Mouse (Mus musculus): Measurements from ENCODE around the gene Hhipl1. TPM values are rescaled to one million over a fixed set of nuclear protein-coding genes. Genes with fewer than 3 reads are reported as not detected.

Hhipl1 gene
- total RNA-seq (2021) = 1 to 10 TPM; 7.8 to 8.1 TPM

GRCm38 (mm10) chr12:108305812-108306794 is at the start of gene Hhipl1:
Gene Hhipl1 (plus strand): TSS chr12:108306270.
- intact Hi-C loops (cut with DNase I) = no loop called here
- DNase-seq (ENCODE audit: low spot score in 2 of 2) = peak in 1 of 2 experiments; percentile 44

DNA sequence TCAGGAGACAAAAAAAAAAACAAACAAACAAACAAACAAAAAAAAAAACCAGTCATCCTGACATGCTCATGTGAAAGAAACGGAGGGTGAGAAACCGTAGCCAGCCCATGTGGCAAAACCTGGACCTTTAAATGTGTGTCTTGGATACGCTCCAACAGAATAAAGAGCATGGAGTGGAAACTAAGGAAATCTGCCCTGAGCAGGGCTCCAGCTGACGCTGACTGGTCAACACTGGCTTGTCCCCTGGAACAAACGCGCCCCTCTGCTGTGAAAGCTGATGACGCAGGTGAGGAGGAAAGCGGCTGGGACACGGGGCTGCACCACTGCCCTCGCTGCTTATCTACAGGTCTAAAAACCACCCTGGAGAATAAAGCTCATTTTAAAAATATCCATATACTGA is 49.3 kb upstream of the Hhipl1 start:
- intact Hi-C loops (cut with DNase I) = no loop called here
- DNase-seq (ENCODE audit: low spot score in 2 of 2) = no peak

DNA sequence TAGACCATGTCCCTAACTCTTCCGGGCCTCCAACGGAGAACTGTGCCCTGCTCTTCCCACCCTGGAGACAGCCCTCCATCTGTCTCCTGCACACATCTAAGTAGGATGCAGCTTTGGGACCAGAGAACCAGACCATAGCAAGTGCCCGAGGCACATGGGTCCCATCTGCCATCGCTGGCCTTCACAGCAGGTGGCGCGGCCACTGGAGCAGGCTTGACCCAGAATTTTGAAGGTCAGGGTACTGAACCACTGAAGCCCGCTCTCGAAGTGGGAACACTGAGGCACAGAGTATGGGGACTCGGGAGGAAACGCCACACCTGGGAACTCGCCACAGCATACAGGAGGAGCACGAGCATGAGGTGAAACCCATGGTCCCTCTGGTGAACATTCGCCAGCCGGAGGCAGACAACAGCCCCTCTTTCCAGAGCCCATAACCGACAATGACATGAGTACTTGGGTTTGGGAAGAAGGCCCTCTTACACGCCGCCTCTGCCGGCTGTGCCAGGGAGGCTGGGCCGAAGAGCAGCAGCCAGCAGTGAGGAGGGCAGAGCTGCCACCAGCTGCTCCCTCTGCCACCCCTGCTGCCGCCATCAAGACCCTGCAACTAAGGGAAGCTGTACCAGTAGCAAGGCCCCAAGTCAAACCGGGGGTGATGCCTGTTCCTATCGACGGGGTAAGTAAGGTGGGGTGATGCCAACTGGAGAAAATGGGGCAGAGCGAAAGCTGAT is 46.6 kb upstream of the Hhipl1 start:
- intact Hi-C loops (cut with DNase I) = no loop called here
- no peak for DNase-seq (ENCODE audit: low spot score in 2 of 2)

- DNase-seq (ENCODE audit: low spot score in 2 of 2) = no peak
- intact Hi-C loops (cut with DNase I) = no loop called here
Measured at GRCm38 (mm10) chr12:108260950-108261349, 45.1 kb upstream of the Hhipl1 start.

DNA sequence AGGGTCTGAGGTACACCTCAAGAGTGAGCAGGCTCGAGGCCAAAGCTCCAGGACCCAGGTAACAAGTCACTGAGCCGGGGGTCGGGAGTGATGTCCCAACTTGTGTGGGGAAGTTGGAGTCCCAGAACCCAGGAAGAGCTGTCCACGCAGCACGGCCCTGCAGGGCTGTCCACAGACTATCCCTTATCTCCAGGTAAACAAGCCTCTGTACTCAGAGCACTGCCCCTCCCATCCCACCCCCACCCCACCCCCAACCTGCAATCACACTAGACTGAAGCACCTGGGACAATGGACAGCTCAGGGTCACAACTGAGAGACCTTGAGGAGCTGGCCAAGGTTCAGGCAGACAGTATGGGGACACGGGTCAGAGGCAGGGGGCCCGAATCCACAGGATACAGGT is 41.2 kb upstream of the Hhipl1 start:
- DNase-seq (ENCODE audit: low spot score in 2 of 2) = no peak
- intact Hi-C loops (cut with DNase I) = no loop called here

GRCm38 (mm10) chr12:108265831-108266619 is 40.0 kb upstream of the Hhipl1 start:
- intact Hi-C loops (cut with DNase I) = no loop called here
- DNase-seq (ENCODE audit: low spot score in 2 of 2) = no peak

DNA sequence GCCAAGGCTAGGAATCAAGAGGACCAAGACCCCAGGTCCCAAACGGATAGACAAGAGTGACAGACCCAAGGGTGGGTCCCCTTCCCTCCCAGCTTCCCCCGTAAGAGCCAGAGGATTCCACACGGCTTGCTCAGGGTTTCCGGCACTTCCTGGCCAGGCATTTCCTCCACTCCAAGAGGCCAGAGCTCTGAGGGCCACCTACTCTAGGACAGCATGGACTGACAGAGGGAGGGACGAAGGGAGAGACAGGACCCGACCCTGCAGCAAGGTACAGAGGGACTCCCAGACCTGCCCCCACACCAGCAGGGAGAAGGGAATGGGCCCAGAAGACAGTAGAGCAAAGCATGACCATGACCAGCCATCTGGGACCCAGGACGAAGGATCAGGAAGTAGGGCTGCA is 38.4 kb upstream of the Hhipl1 start:
- intact Hi-C loops (cut with DNase I) = no loop called here

DNA sequence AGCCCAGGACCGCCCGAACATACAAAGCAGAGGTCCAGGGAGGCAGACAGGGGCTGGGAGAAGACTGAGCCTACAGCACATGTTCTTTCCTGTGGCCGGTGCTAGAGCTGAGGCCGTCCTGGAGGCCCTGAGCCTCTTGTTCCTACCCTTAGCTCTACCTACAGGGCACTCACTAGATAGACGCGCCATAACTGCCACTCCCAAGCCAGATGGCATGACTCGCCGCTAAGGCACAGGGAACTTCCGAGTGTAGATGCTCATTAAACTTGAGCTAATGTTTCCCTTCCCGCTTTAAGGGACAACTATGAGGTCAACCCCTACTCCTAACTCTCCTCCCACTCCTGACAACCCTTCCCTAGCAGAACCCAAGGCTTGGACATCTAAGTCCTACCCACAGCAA is 37.1 kb upstream of the Hhipl1 start:
- no peak for DNase-seq (ENCODE audit: low spot score in 2 of 2)
- intact Hi-C loops (cut with DNase I) = no loop called here

More for the DNA sequence above, 38.4 kb upstream of the Hhipl1 start:
- DNase-seq (ENCODE audit: low spot score in 2 of 2) = no peak

DNA sequence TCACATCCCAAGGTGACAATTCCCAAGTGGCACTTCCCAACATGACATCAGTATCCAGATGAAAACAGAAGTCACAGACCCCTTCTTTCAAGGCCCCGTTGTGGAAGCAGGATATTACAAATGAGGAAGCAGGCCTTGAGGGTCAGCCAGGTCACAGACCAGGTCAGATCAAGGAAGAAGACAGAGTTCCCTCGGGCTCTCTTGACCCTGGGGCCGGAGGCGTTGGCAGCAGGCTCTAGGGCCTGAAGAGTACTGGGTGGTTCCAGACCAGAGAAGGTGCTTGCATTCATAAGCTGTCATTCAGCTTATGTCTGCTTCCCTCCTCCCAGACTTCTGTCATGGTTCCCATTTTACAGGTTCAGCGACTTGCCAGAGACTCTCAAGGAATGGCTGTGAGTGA is 36.4 kb upstream of the Hhipl1 start:
- intact Hi-C loops (cut with DNase I) = loop anchor here (5.0 kb wide), 1 partner anchor 32 kb away; no protein-coding TSS in a partner anchor
- no peak for DNase-seq (ENCODE audit: low spot score in 2 of 2)

- intact Hi-C loops (cut with DNase I) = loop anchor here (5.0 kb wide), 1 partner anchor 33 kb away; no protein-coding TSS in a partner anchor
- no peak for DNase-seq (ENCODE audit: low spot score in 2 of 2)
Measured at GRCm38 (mm10) chr12:108270240-108270919, 35.7 kb upstream of the Hhipl1 start.

GRCm38 (mm10) chr12:108271351-108272142 is 34.5 kb upstream of the Hhipl1 start:
- intact Hi-C loops (cut with DNase I) = loop anchor here (5.0 kb wide), 1 partner anchor 34 kb away; no protein-coding TSS in a partner anchor
- no peak for DNase-seq (ENCODE audit: low spot score in 2 of 2)

- intact Hi-C loops (cut with DNase I) = loop anchor here (5.0 kb wide), 1 partner anchor 35 kb away; no protein-coding TSS in a partner anchor
Measured at GRCm38 (mm10) chr12:108272143-108272635, 33.9 kb upstream of the Hhipl1 start.

GRCm38 (mm10) chr12:108273466-108274312 is 32.4 kb upstream of the Hhipl1 start:
- intact Hi-C loops (cut with DNase I) = loop anchor here (2.0 to 5.0 kb wide), 2 partner anchors 36 to 61 kb away; no protein-coding TSS in a partner anchor
- no peak for DNase-seq (ENCODE audit: low spot score in 2 of 2)

More at GRCm38 (mm10) chr12:108272143-108272635, 33.9 kb upstream of the Hhipl1 start:
- DNase-seq (ENCODE audit: low spot score in 2 of 2) = no peak

- intact Hi-C loops (cut with DNase I) = loop anchor here (2.0 to 5.0 kb wide), 2 partner anchors 37 to 61 kb away; no protein-coding TSS in a partner anchor
- DNase-seq (ENCODE audit: low spot score in 2 of 2) = no peak
Measured at GRCm38 (mm10) chr12:108274313-108274595, 31.8 kb upstream of the Hhipl1 start.

DNA sequence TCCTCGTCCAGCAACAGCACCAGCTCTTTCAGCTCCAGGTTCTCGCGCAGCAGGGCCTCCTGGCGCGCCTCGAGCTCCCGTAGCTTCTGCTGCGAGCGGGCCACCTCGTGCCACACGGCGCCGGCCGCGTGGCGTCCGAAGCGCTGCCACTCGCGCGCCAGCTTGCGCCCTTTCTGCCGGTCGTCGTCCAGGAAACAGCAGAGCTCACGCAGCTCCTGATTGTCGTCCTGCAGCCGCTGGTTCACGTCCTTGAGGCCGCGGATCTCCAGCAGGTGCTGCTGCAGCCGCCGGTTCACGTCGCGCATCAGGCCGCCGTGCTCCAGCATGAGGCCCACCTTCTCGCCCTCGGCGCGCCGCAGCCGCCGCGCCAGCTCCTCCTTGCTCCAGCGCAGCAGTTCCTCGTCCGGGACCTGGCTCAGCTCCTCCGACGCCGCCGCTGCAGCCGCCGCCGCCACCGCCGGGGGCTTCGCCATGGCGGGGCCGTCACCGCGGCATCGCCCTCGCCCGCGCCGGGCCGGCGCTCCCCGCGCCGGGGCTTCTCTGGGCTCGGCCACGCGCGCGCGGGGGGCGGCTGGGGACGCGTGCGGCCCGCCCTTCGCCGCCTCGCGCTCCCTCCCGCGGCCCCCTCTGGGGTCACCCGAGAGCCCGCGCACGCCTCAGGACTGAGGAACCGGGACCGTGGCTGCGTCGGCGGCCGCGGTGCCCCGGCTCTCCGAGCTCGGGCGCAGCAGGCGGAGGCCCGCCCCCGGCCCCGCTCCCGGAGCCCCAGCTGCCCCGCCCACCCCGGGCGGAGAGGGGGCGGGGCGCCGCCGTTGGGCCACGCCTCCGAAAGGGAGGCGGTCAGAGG is 31.2 kb upstream of the Hhipl1 start, which contains the start of gene Ccdc85c:
TSS of gene Ccdc85c (minus strand) at position 765 of the 847 bp plus-strand sequence.
- peak in 1 of 2 experiments; percentile 47 for DNase-seq (ENCODE audit: low spot score in 2 of 2)
- intact Hi-C loops (cut with DNase I) = loop anchor here (2.0 to 5.0 kb wide), 3 partner anchors 38 to 62 kb away; partner anchors contain the start of gene Cyp46a1

GRCm38 (mm10) chr12:108275508-108275890 is 30.6 kb upstream of the Hhipl1 start:
- DNase-seq (ENCODE audit: low spot score in 2 of 2) = peak; percentile 95 to 99
- intact Hi-C loops (cut with DNase I) = loop anchor here (2.0 to 5.0 kb wide), 2 partner anchors 57 to 63 kb away; partner anchors contain the start of gene Cyp46a1

Data from left cerebral cortex, postnatal 36 days (tissue).